Mouse (Mus musculus) mouse embryonic stem cell (cell line): Measurements from ENCODE around the gene Smarce1.

Source experiments
- in situ Hi-C, 2 experiments: fragments of 300-500 bp; cut with MboI; formaldehyde crosslinking; loops; 1 replicate in 1 of 2; 3 replicates in 1 of 2; pipeline ENCODE4 v1.14.3; 2019 to 2020; ENCODE audit warnings: low sequenced_read_pairs in 2 of 2, low pct_unique_long_range_greater_than_20kb in 1 of 2, mixed read lengths in 1 of 2; ENCODE audit not compliant: unreplicated experiment in 1 of 2

Gene Smarce1

GRCm38 (mm10) chr11:99238468-99238867, 7.7 kb upstream of the Smarce1 start:
- in situ Hi-C loops = no loop called here

GRCm38 (mm10) chr11:99231049-99231816, 416 bp upstream of the Smarce1 start:
- in situ Hi-C loops = no loop called here

GRCm38 (mm10) chr11:99229641-99230260, 1.1 kb downstream of the Smarce1 start:
- in situ Hi-C loops = no loop called here

DNA sequence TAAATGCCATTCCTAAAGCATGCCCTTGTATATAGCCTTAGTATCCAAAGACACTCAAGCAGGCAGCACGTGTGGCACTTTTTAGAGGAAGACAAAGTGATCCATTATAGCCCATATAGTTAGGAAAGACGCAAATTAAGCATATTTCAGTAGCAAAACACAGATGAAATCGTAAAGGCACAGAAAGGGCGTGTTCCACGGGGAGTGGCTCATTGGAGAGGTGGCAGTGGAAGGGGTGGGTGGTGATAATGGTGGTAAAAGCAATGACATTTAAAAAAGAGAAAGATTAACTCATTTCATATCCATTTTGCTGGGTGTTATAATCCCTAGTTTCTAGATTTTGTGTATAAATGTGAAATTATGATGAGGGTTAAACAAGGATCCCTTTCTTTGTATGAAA, 4.5 kb downstream of the Smarce1 start:
- in situ Hi-C loops = no loop called here

- in situ Hi-C loops = no loop called here
Measured at GRCm38 (mm10) chr11:99223310-99223709, 7.5 kb downstream of the Smarce1 start.

DNA sequence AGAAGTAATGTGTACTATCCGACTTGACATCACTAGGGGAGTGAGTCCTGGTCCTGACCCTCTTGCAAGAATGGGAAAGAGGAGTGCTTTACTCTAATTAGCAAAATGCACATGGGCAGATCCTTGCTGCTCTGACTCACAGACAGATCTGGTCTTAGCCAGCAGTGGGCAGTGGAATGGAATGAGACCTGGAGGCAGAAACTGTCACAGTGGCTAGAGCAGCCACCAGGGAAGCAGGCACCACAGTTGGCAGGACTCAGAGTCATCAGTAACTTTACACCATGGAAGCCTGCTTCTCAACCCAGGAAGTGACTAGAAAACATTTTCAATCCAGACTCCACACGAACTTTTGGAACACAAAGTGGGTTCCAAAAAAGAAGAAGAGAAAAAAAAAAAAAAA, 9.0 kb downstream of the Smarce1 start:
- in situ Hi-C loops = no loop called here

DNA sequence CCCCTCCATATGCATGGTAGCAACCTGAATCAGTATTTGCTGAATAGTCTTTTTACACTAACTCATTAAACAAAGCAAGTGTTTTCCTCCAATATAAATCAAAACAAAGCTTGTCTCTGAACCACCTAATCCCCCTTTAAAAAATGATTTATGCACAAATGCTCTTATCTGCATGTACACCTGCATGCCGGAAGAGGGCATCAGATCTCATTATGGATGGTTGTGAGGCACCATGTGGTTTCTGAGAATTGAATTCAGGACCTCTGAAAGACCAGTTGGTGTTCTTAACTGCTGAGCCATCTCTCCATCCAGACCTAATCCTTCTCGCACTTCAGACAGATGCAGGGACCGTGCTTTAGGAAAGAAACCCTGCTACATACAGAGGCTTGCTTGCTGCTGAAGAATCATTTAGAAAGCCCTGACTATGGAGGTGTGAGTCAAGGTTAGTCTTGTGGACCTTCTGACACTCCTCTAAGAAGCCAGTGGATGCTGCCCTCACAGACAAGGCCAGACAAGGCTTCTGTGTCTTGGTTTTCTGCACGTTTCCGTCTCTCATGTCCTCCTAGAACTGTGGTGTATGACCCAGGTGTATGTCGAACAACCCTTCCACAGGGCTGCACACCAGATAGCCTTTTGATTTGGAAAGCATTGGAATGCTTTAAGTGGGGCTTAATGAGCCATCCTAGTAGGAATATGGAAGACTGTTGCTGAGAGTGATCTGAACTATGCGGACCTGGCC, 13.4 kb downstream of the Smarce1 start:
- in situ Hi-C loops = no loop called here

DNA sequence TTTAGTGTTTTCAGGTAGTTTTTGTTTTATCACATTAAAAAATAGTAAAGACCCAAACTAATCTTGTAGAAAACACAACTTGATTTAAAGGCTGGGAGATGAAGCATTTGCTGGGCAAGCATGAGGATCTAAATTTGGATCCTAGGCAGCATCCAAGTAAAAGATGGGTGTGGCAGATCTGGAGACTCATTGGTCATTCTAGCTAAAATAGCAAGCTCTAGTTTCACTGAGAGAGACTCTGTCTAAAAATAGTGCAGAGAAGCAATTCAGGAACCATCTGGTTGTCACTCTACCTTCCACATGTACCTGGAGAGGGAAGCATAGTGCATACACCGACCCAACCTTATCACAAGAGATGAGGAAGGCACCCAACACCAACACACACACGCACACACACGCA, 14.6 kb downstream of the Smarce1 start:
- in situ Hi-C loops = no loop called here

GRCm38 (mm10) chr11:99212693-99213092, 18.1 kb downstream of the Smarce1 start:
- in situ Hi-C loops = no loop called here

DNA sequence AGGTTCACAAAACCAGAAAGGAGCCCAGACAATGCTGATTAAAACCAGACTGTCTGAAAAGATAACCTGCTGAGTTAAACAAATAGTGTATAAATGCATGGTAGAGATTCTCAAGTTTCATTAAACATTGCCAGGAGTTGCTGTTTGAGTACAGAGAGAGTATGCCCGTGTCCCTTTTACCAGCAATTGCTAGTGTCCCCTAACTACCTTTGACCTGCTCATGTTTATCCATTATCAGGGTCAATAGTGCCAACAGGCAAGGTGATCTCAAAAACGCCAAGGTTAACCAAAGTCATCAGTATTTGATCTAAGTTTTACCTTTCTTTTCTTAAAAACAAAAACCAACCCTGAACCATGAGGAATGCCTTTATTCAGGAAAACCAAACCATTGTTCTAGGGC, 18.9 kb downstream of the Smarce1 start:
- in situ Hi-C loops = no loop called here

DNA sequence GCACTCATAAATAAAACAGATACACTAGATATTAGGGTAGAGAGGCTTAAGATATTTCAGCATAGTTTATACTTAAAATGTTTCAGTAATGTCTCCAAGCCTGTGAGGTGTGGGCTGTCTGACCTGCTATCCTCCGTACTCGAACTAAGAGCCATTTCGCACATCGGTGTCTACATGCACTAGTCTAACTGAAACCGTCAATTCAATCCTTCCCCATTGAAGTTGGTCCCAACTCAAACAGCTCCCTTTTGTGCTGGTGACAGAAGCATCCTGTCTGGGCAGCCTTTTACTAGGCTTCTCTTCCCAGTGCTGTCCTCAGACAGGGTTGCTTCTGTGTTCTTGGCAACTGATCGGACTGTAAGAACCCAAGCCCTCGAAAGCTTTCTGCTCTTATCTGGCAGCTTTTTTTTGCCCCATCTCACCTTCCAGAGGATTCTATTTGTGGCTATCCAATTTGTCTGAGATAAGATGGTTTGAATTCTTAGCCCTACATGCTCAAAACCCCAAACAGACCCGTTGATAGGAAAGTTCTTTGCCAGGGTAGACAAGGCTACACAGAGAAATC, 22.6 kb downstream of the Smarce1 start:
- in situ Hi-C loops = no loop called here

- in situ Hi-C loops = no loop called here
Measured at GRCm38 (mm10) chr11:99207449-99207848, 23.4 kb downstream of the Smarce1 start.

- in situ Hi-C loops = no loop called here
Measured at GRCm38 (mm10) chr11:99206954-99207353, 23.9 kb downstream of the Smarce1 start.

DNA sequence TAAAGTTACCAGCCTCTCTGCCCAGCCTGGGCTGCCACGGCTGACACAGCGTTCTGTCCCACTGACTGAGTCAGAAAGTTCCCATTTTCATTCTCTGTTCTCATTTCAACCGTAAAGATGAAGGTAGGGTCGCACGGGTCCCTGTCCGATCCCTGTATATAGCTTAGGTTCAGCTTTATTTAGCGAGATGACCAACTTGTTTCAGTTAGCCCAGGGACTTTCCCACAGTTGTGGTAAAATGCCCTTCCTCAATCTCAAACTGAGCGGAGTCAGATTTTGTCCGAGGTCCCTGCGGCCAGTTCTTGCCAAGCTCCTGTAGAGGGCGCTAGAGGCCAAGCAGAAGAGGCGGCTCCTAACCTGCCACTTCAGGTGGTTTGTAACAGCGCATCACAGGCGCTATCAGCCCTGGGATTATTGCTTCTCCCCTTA, 41.6 kb downstream of the Smarce1 start:
- in situ Hi-C loops = no loop called here

GRCm38 (mm10) chr11:99187348-99187747, 43.5 kb downstream of the Smarce1 start:
- in situ Hi-C loops = no loop called here

GRCm38 (mm10) chr11:99186836-99187235, 44.0 kb downstream of the Smarce1 start:
- in situ Hi-C loops = no loop called here

DNA sequence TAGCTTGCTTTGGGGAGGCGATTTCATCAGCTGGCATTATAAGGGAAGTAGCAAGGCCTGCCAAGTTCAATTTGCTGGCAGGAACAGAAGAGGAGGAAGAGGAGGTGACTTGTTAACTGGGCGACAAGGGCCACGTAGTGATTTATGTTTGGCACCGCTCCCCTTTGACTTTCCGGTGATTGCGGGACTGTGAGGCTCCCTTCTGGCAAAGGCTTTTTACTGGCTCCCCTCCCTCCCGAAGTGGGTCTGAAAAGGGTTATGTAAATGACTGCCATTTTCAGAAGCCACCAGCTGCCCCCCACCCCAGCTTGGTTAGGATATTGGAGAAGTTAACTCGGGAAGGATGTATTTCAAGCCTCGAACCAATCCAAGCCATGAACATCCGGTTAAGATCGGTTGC, 48.2 kb downstream of the Smarce1 start:
- in situ Hi-C loops = no loop called here

DNA sequence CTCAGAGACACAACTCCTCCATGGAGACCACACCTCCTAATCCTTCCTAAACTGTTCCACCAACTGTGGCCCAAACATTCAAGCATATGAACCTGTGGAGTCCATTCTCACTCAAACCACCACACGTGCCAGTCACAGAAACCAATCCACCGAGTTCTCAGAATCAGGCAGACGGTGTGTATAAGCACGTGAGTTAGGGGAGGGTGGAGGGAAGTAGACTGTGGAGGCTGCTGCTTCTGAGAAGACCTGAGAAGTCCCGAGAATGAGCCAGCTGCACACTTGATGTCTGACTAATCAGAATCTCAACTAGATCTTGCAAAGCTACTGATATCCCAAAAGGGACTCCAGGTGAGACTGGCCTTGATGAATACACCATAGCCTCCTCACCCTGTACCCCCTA, 50.7 kb downstream of the Smarce1 start:
- in situ Hi-C loops = no loop called here

DNA sequence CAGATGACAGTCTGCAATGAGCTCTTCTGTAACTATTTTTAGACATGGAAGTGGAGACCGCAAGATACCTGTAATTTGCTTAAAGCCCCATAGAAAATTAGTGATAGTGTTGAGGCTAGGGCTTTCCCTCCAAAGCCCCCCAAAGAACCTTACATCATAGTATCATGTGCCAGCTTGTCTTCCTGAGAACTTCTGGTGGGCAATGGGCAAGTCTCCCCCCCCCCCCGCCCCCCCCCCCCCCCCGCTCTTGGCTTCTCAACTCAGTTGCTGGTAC, 53.0 kb downstream of the Smarce1 start:
- in situ Hi-C loops = loop anchor here in 1 of 2 experiments (10.0 kb wide), 1 partner anchor 117 kb away; no protein-coding TSS in a partner anchor
